Mouse (Mus musculus) erythroblast, adult 5-6 weeks (primary cell): ENCODE data around the gene Mex3b. TPM values are rescaled to one million over a fixed set of nuclear protein-coding genes. Genes with fewer than 3 reads are reported as not detected.

ENCODE experiments used
- ATAC-seq: replicated peaks from 2 replicates; pipeline ENCODE4 v1.8.0; 2016; ENCODE audit warnings: moderate number of reproducible peaks, mild to moderate bottlenecking, moderate TSS enrichment, inconsistent platforms; ENCODE audit not compliant: poor library complexity, low FRiP score, severe bottlenecking
- total RNA-seq, 2 experiments: library from RNA; stranded (forward) in 1 of 2; stranded (reverse) in 1 of 2; fragments of 150-400 nt in 1 of 2; fragments of 200-764, 138-1000 nt in 1 of 2; gene quantifications; 2 replicates each; pipeline versions ENCODE4 v1.2.3 to v1.2.4; 2015 to 2017; ENCODE audit warnings: low replicate concordance in 2 of 2

Mex3b gene
- total RNA-seq, 2 experiments from 2014 or later, result 0.77 TPM

- ATAC-seq, result no peak
Measured at GRCm38 (mm10) chr7:82910536-82911384, 43.6 kb downstream of the Mex3b start.

- ATAC-seq, result no peak
Measured at GRCm38 (mm10) chr7:82911501-82911900, 44.4 kb downstream of the Mex3b start.

- no peak for ATAC-seq
Measured at GRCm38 (mm10) chr7:82914297-82914696, 47.2 kb downstream of the Mex3b start.

Other genes with a start within 250 kb of the Mex3b start
- gene Saxo2, start 218.8 kb upstream of the Mex3b start, total RNA-seq (2015; ENCODE audit: low replicate concordance), result 0.84 TPM in 1 of 2 replicates, not detected in the other
- 0.26 TPM in 1 of 2 replicates, not detected in the other for gene Saxo2, start 218.8 kb upstream of the Mex3b start, total RNA-seq (2017; ENCODE audit: low replicate concordance)
- gene Efl1, start 218.7 kb upstream of the Mex3b start, total RNA-seq (2015; ENCODE audit: low replicate concordance), result 1.9 and 3.1 TPM in 2 replicates
- 6.4 and 8.5 TPM in 2 replicates for gene Efl1, start 218.7 kb upstream of the Mex3b start, total RNA-seq (2017; ENCODE audit: low replicate concordance)